Mouse (Mus musculus) kidney, embryonic 16.5 days (tissue): ENCODE results near the gene Med7. TPM values are rescaled to one million over a fixed set of nuclear protein-coding genes. Genes with fewer than 3 reads are reported as not detected.

Experiments
- ATAC-seq: fragments of 200-750 bp; cut with Nextera tagmentation; 2 replicates; pipeline ENCODE4 v1.8.0; 2017; ENCODE audit warnings: moderate TSS enrichment; ENCODE audit not compliant: low FRiP score, low TSS enrichment
- H3K27ac ChIP-seq: fragments of 300-500 bp; sonication (generic); 2 replicates; pipeline ENCODE4 v1.5.1; 2014; ENCODE audit warnings: low read length
- H3K27me3 ChIP-seq: fragments of 300-500 bp; sonication (generic); 2 replicates; pipeline ENCODE4 v1.6.1; 2014; ENCODE audit warnings: low read length, control low read depth, mixed read lengths; ENCODE audit not compliant: insufficient read depth
- H3K36me3 ChIP-seq: fragments of 300-500 bp; sonication (generic); 2 replicates; pipeline ENCODE4 v1.6.1; 2014; ENCODE audit warnings: low read length, control low read depth, mixed read lengths; ENCODE audit not compliant: insufficient read depth
- H3K4me1 ChIP-seq: fragments of 300-500 bp; sonication (generic); 2 replicates; pipeline ENCODE4 v1.6.1; 2014; ENCODE audit warnings: low read length, control low read depth, mixed read lengths; ENCODE audit not compliant: insufficient read depth
- H3K4me2 ChIP-seq: fragments of 300-500 bp; sonication (generic); replicated peaks from 2 replicates; pipeline ENCODE4 v1.6.1; 2014; ENCODE audit warnings: low read depth, low read length
- H3K4me3 ChIP-seq: fragments of 300-500 bp; sonication (generic); 2 replicates; pipeline ENCODE4 v1.5.1; 2014; ENCODE audit warnings: mild to moderate bottlenecking, low read length
- H3K9ac ChIP-seq: fragments of 300-500 bp; sonication (generic); replicated peaks from 2 replicates; pipeline ENCODE4 v1.6.1; 2014; ENCODE audit warnings: low read length
- H3K9me3 ChIP-seq: fragments of 300-500 bp; sonication (generic); 2 replicates; pipeline ENCODE4 v1.6.1; 2016; ENCODE audit warnings: low read length, control low read depth
- WGBS: fragments of 180-500 bp; shearing (Covaris S2); extraction: QIAGEN DNeasy Blood & Tissue Kit; methylation state at CpG from one replicate; pipeline ENCODE4 v1.1.7; 2014; 5-methylcytosine and 5-hydroxymethylcytosine counted together
- polyA plus RNA-seq: library from polyadenylated mRNA; unstranded; fragments of >200 nt; fragmentation: Nextera tagmentation; extraction: Ambion mirVana; gene quantifications from 2 replicates; pipeline ENCODE4 v1.2.1, GENCODE M21; 2015

Med7 gene
- 75.1 and 76.7 TPM in 2 replicates for polyA plus RNA-seq

DNA sequence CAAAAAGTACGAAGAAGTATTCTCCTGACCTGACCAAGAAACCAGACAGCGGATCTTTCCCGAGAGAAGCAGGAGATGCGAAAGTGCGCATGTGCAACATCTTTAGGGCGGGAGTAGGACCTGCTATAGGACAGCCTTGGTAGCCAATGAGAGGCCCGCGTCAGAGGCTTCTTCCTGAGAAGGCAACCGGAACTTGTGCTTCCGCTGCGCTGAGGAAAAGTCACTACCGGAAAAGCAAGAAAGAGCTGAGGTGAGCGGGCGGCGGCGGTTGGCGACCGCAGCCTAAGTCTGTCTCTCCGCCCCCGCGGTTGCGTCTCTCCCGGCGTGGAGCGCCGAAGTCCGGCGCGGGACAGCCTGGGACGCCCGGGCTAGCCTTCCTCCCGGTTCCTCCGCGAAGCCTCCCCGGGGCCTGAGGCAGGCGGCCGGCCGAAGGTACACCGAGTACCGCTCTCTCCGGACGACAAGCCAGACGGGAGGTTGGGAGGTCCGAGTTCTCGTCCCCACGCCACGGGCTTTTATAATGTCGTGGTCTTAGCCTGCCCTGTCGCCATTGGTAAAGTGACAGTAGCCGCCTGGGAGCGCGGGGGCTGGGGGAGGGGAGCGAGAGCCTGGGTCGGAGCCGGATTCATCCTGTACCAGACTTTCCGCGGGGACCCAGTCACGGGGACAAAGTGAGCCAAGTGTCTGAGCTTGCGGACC is at the start of gene Med7:
Med7 (plus strand) TSS at position 166 of the 699 bp plus-strand sequence.
- Histone ChIP-seq H3K4me2 (peak within 1 kb of the TSS; percentile 84), H3K36me3 (peaks cover 10% of the 10 kb centered on the region), H3K4me1 (peaks cover 9% of the 10 kb centered on the region), H3K27ac (peak within 1 kb of the TSS; percentile 96), H3K4me3 (peak within 1 kb of the TSS; percentile 99), H3K9me3 (no peaks in the 10 kb centered on the region), H3K9ac (peak within 1 kb of the TSS; percentile 97), H3K27me3 (no peaks in the 10 kb centered on the region)
- ATAC-seq = peak; percentile 100
- under 1% methylated on average over 59 of the region's 59 CpGs for WGBS

- Histone ChIP-seq H3K4me2 (no peak overlapping the region), H3K9me3 (no peaks in the 10 kb centered on the region), H3K36me3 (no peaks in the 10 kb centered on the region), H3K4me3 (no peak overlapping the region), H3K9ac (no peak overlapping the region), H3K27me3 (no peaks in the 10 kb centered on the region), H3K4me1 (no peaks in the 10 kb centered on the region), H3K27ac (no peak overlapping the region)
- 92% methylated on average over 8 of the region's 8 CpGs for WGBS
- no peak for ATAC-seq
Measured at GRCm38 (mm10) chr11:46387061-46387460, 49.7 kb upstream of the Med7 start.

GRCm38 (mm10) chr11:46388438-46388837 is 48.3 kb upstream of the Med7 start:
- Histone ChIP-seq H3K9me3 (no peaks in the 10 kb centered on the region), H3K9ac (no peak overlapping the region), H3K27me3 (no peaks in the 10 kb centered on the region), H3K4me2 (no peak overlapping the region), H3K27ac (no peak overlapping the region), H3K4me1 (no peaks in the 10 kb centered on the region), H3K36me3 (no peaks in the 10 kb centered on the region), H3K4me3 (no peak overlapping the region)
- WGBS = 42% methylated on average over 6 of the region's 6 CpGs
- peak; percentile 27; the same call in 1 of the 2 replicates for ATAC-seq

DNA sequence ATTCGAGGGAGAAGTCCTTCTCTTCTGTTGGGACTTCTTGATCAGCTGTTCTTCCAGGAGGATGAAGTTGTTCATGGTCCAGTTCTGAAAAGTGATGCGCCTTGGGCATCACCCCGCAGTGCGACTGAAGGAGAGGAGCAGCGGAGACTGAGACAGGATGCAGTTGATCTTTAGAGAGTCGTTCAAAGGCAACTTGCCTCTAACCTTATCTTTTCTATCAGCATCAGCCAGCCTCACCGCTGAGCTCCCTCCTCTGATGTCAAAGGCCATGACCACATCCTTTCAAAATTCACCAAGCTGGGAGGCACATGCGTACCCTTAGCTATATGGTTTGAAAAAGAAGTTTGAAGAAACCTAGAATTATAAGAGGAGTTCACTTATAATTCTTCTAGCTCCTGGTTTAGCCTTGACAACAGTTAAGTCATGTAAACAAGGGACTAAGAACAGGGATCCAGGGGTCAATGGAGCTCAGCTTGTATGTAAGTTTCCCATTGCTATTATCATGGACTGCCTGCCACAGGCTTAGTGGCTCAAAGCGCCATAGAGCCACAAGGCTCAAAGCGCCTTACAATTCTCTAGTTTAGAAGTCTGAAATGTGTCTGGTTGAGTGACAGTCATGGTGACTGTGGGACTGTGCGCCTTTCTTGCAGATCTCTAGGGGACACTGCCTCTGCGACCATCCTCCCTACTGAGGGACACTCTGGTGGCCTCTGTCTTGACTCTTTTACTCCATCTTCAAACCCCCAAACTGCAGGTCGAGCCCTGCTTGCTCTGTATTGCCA is 47.2 kb upstream of the Med7 start, which contains the start of gene Itk:
Itk (minus strand) TSS at position 180 of the 782 bp plus-strand sequence.
- Histone ChIP-seq H3K9me3 (no peaks in the 10 kb centered on the region), H3K4me2 (no peak within 1 kb of the TSS), H3K36me3 (no peaks in the 10 kb centered on the region), H3K27me3 (no peaks in the 10 kb centered on the region), H3K9ac (no peak within 1 kb of the TSS), H3K4me3 (no peak within 1 kb of the TSS), H3K27ac (no peak within 1 kb of the TSS), H3K4me1 (no peaks in the 10 kb centered on the region)
- WGBS = 71% methylated on average over 13 of the region's 13 CpGs
- ATAC-seq = no peak

- Histone ChIP-seq H3K4me1 (no peaks in the 10 kb centered on the region), H3K27me3 (no peaks in the 10 kb centered on the region), H3K9me3 (no peaks in the 10 kb centered on the region), H3K4me2 (no peak overlapping the region), H3K4me3 (no peak overlapping the region), H3K9ac (no peak overlapping the region), H3K36me3 (no peaks in the 10 kb centered on the region), H3K27ac (no peak overlapping the region)
- ATAC-seq = no peak
- WGBS = 47% methylated on average over 3 of the region's 3 CpGs
Measured at GRCm38 (mm10) chr11:46390621-46391020, 46.1 kb upstream of the Med7 start.

DNA sequence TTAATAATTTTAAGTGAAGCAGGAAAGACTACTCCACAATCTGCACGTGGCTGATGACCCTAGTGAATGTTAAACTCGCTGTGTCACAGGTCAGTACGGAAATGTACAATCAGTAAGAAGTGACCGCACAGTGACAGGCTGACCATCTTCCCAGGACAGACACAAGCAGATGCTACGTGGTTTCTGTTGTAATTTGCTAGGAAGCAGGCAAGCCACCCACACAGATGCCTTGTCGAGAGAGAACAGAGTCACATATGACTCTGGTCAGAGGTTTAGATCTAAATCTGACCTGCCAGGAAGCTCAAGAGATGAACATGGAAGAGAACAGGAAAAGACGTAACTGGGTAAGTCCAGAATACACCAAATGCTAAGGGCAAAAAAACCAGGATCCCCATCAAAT is 43.8 kb upstream of the Med7 start:
- Histone ChIP-seq H3K4me3 (no peak overlapping the region), H3K4me1 (no peaks in the 10 kb centered on the region), H3K36me3 (no peaks in the 10 kb centered on the region), H3K27me3 (no peaks in the 10 kb centered on the region), H3K9me3 (no peaks in the 10 kb centered on the region), H3K4me2 (no peak overlapping the region), H3K9ac (no peak overlapping the region), H3K27ac (no peak overlapping the region)
- ATAC-seq = no peak
- 64% methylated on average over 7 of the region's 7 CpGs for WGBS

GRCm38 (mm10) chr11:46393413-46393812 is 43.3 kb upstream of the Med7 start:
- WGBS = 79% methylated on average over 4 of the region's 4 CpGs
- Histone ChIP-seq H3K4me1 (no peaks in the 10 kb centered on the region), H3K9ac (no peak overlapping the region), H3K4me2 (no peak overlapping the region), H3K4me3 (no peak overlapping the region), H3K27ac (no peak overlapping the region), H3K27me3 (no peaks in the 10 kb centered on the region), H3K9me3 (no peaks in the 10 kb centered on the region), H3K36me3 (no peaks in the 10 kb centered on the region)
- ATAC-seq = no peak

DNA sequence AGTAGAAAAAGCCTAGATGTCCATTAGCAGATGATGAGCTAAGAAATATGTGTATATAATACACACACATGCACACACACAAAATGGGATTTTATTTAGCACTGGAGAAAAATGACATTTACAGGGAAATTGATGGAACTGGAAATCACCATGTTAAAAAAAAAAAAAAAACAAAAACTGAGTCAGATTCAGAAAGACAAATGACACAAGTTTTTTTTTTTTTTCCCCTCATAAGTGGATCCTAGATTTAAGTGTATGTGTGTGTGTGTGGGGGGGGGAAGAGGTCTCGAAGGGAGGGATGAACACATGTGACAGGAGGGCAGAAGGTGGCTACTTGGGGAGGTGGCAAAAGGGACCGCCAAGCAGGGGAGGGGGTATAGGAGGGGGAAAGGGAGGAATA is 41.6 kb upstream of the Med7 start:
- ATAC-seq = no peak
- WGBS = 68% methylated on average over 2 of the region's 2 CpGs

GRCm38 (mm10) chr11:46395698-46396097 is 41.0 kb upstream of the Med7 start:
- Histone ChIP-seq H3K9ac (no peak overlapping the region), H3K4me2 (no peak overlapping the region), H3K4me1 (no peaks in the 10 kb centered on the region), H3K9me3 (no peaks in the 10 kb centered on the region), H3K27ac (no peak overlapping the region), H3K27me3 (no peaks in the 10 kb centered on the region), H3K4me3 (no peak overlapping the region), H3K36me3 (no peaks in the 10 kb centered on the region)
- WGBS = 97% methylated on average over 2 of the region's 2 CpGs
- ATAC-seq = no peak

More for the DNA sequence above, 41.6 kb upstream of the Med7 start:
- no peak overlapping the region for H3K4me2 ChIP-seq
- H3K4me1 ChIP-seq = no peaks in the 10 kb centered on the region
- no peak overlapping the region for H3K9ac ChIP-seq
- no peaks in the 10 kb centered on the region for H3K27me3 ChIP-seq
- H3K36me3 ChIP-seq = no peaks in the 10 kb centered on the region
- H3K4me3 ChIP-seq = no peak overlapping the region
- H3K27ac ChIP-seq = no peak overlapping the region
- no peaks in the 10 kb centered on the region for H3K9me3 ChIP-seq
